Mouse (Mus musculus): ENCODE measurements around the gene Mrtfa.

DNA sequence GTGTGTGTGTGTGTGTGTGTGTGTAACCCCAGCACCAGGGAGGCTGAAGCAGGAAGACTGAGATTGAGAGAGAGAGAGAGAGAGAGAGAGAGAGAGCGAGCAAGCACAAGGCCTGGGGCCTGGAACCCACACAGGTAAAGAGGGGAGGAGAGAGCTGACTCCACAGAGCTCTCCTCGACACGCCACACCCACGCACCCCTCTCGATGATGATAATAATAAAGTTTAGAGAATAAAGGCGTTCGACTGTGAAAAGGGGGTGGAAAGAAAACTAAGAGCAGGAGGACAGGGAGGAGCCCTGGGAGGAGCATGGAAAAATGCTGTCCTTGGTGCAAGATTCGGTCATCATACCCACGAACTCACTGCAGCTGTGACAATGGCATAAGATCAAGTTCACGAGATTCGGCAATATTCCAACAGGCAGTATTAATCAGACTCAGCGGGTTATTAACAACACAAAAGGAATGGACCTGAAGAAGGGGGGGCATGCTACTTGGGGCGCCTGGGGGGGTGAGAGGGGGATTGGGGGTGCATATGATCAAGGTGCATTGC, 49.3 kb upstream of the Mrtfa start:
- no peak for TF ChIP-seq POLR2A (IDR thresholded peaks at IDR 0.05; ENCODE audit: low read depth, low read length)
- TF ChIP-seq CTCF (conservative IDR thresholded peaks at IDR 0.05; ENCODE audit: insufficient read depth, insufficient read length, low read depth, low read length): no peak
